Mouse (Mus musculus) fat pad, adult 2 months (tissue): ENCODE results near the gene AW822073.
"Not testable (repeated sequence)": the region's sequence is repeated elsewhere in the genome, so short reads cannot be mapped to it uniquely, and the experiment has no call there.

Experiments
- DNase-seq: peaks from one replicate; pipeline ENCODE4 v3.0.0-alpha.2; 2011; ENCODE audit warnings: low read depth, low spot score; ENCODE audit errors: extremely low read depth

The AW822073 gene

GRCm38 (mm10) chr10:58223161-58223560 is 1.6 kb downstream of the AW822073 start:
- DNase-seq: not testable (repeated sequence)

GRCm38 (mm10) chr10:58221571-58221970 is 3.2 kb downstream of the AW822073 start:
- not testable (repeated sequence) for DNase-seq

- no peak for DNase-seq
Observed at GRCm38 (mm10) chr10:58220726-58221125, 4.0 kb downstream of the AW822073 start.

GRCm38 (mm10) chr10:58217366-58217765 is 7.4 kb downstream of the AW822073 start:
- no peak for DNase-seq

GRCm38 (mm10) chr10:58215353-58215752 is 9.4 kb downstream of the AW822073 start:
- DNase-seq: no peak

- DNase-seq: no peak
Observed at GRCm38 (mm10) chr10:58214934-58215333, 9.8 kb downstream of the AW822073 start.

- no peak for DNase-seq
Observed at GRCm38 (mm10) chr10:58214497-58214896, 10.2 kb downstream of the AW822073 start.

- no peak for DNase-seq
Observed at GRCm38 (mm10) chr10:58212230-58212629, 12.5 kb downstream of the AW822073 start.

- no peak for DNase-seq
Observed at GRCm38 (mm10) chr10:58211213-58211612, 13.5 kb downstream of the AW822073 start.

- no peak for DNase-seq
Observed at GRCm38 (mm10) chr10:58210514-58210913, 14.2 kb downstream of the AW822073 start.

- DNase-seq: no peak
Observed at GRCm38 (mm10) chr10:58209710-58210467, 14.8 kb downstream of the AW822073 start.

- no peak for DNase-seq
Observed at GRCm38 (mm10) chr10:58206639-58207404, 17.9 kb downstream of the AW822073 start.

GRCm38 (mm10) chr10:58205986-58206385 is 18.7 kb downstream of the AW822073 start:
- DNase-seq: no peak
